Mouse (Mus musculus) ovary, postnatal 14 days (tissue): ENCODE measurements at regions not wholly inside any gene's neighbourhood (a gene's known extent, or its start where the extent isn't known, plus 50 kb on each side); places are given as distances from the start of the nearest gene placed in this dataset.
A peak's percentile ranks its signal among the peaks of the same experiment; 100 is the strongest.

Experiments used
- DNase-seq: peaks from one replicate; pipeline ENCODE4 v3.0.0; 2022; ENCODE audit warnings: low spot score

- no peak for DNase-seq
These were observed 54.7 kb downstream of the Spry2 start for GRCm38 (mm10) chr14:105841888-105842287.

GRCm38 (mm10) chr14:105837533-105837932, 59.1 kb downstream of the Spry2 start:
- no peak for DNase-seq

GRCm38 (mm10) chr14:105830701-105831100, 65.9 kb downstream of the Spry2 start:
- DNase-seq, result no peak

GRCm38 (mm10) chr14:105830301-105830700, 66.3 kb downstream of the Spry2 start:
- no peak for DNase-seq

GRCm38 (mm10) chr14:105823129-105823528, 73.5 kb downstream of the Spry2 start:
- DNase-seq, result no peak

- no peak for DNase-seq
These were observed 74.0 kb downstream of the Spry2 start for GRCm38 (mm10) chr14:105822653-105823052.

GRCm38 (mm10) chr14:105819534-105819933, 77.1 kb downstream of the Spry2 start:
- no peak for DNase-seq

- DNase-seq, result no peak
These were observed 77.8 kb downstream of the Spry2 start for GRCm38 (mm10) chr14:105818841-105819240.

- DNase-seq, result no peak
These were observed 79.1 kb downstream of the Spry2 start for GRCm38 (mm10) chr14:105817481-105817880.

GRCm38 (mm10) chr14:105815827-105816226, 80.8 kb downstream of the Spry2 start:
- DNase-seq, result peak; percentile 15

GRCm38 (mm10) chr14:105815281-105815680, 81.3 kb downstream of the Spry2 start:
- DNase-seq, result peak; percentile 8

GRCm38 (mm10) chr14:105813661-105814060, 83.0 kb downstream of the Spry2 start:
- no peak for DNase-seq

GRCm38 (mm10) chr14:105813097-105813496, 83.5 kb downstream of the Spry2 start:
- no peak for DNase-seq

- DNase-seq, result no peak
These were observed 90.9 kb downstream of the Spry2 start for GRCm38 (mm10) chr14:105805762-105806161.

- DNase-seq, result no peak
These were observed 91.3 kb downstream of the Spry2 start for GRCm38 (mm10) chr14:105805362-105805761.

GRCm38 (mm10) chr14:105804761-105805160, 91.9 kb downstream of the Spry2 start:
- no peak for DNase-seq

GRCm38 (mm10) chr14:105803281-105803680, 93.3 kb downstream of the Spry2 start:
- DNase-seq, result no peak

- DNase-seq, result no peak
These were observed 93.9 kb downstream of the Spry2 start for GRCm38 (mm10) chr14:105802529-105803280.

GRCm38 (mm10) chr14:105800142-105800925, 96.3 kb downstream of the Spry2 start:
- DNase-seq, result no peak

- DNase-seq, result no peak
These were observed 97.2 kb downstream of the Spry2 start for GRCm38 (mm10) chr14:105799401-105799861.

GRCm38 (mm10) chr14:105793010-105793702, 103.5 kb downstream of the Spry2 start:
- DNase-seq, result no peak

GRCm38 (mm10) chr14:105790441-105790840, 106.2 kb downstream of the Spry2 start:
- DNase-seq, result no peak

- DNase-seq, result no peak
These were observed 113.2 kb downstream of the Spry2 start for GRCm38 (mm10) chr14:105783428-105783827.
